Mouse (Mus musculus): ENCODE data around the gene Piwil4. TPM values are rescaled to one million over a fixed set of nuclear protein-coding genes. Genes with fewer than 3 reads are reported as not detected.
"Not testable (repeated sequence)": the region's sequence is repeated elsewhere in the genome, so short reads cannot be mapped to it uniquely, and the experiment has no call there.

Gene Piwil4
- polyA plus RNA-seq, 1 experiment from 2014 or later, result 0.09 TPM

DNA sequence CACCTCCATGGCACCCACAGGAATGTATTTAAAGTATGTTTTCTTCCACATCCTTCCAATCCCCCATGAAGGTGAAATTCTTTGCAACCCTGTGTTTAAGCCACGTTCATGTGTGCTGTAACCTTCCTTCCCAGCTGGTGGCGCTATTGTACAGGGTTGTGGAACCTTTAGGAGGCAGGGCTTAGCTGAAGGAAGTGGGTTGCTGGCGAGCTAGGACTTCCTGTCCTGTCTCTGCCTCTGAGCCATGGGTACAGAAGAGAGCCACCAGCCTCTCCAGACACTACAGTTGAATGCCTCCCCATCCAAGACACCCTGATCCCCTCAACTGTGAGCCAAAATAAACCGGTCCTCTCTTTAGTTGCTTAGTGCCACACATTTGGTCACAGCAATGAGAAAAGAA, 42.6 kb downstream of the Piwil4 start:
- no peaks in the 10 kb centered on the region for H3K9me3 ChIP-seq
- no peak overlapping the region for H3K4me3 ChIP-seq
- WGBS, result 67% methylated on average over 4 of the region's 4 CpGs
- no peak overlapping the region for H3K9ac ChIP-seq
- ATAC-seq (ENCODE audit: extremely low read depth, insufficient number of reproducible peaks, low FRiP score, low TSS enrichment), result no peak
- no peak overlapping the region for H3K27ac ChIP-seq (replicated peaks)
- H3K27me3 ChIP-seq (replicated peaks), result no peaks in the 10 kb centered on the region
- no peak overlapping the region for H3K4me2 ChIP-seq
- no peaks in the 10 kb centered on the region for H3K4me1 ChIP-seq
- H3K36me3 ChIP-seq, result no peaks in the 10 kb centered on the region

DNA sequence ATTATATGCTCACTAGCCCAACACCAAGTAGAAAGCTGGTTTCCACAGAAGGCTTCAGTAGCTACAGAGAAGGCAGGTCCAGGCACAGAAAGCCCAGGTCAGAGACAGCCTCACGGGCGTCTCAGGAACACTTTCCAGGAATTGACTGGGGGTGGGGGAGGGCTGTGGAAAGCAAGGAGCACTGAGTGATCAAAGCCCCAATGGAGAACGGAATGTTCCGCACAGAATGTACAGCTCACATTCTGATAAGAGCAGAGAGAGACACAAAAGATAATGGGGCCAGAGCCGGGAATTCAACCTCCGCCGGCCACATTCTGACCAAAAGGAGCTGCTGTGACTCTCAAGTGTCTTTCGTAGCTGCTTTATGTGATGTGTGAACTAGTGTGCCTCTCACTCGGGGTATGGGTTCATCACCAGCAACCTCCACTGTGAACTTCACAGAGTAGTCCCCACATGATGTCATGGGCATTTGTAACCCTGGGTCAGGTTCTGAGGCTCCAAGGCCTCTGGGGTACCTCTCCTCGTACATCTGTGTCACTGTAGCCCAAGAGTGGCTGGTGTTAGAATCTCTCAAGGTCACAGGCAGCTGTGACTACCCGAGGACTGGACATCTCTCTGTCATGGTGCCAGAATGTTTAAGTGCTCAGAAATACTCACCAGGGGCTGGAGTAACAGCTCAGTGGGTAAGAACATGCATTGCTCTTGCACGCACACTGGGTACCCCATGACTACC, 51.0 kb downstream of the Piwil4 start:
- H3K27ac ChIP-seq (replicated peaks), result peak overlapping the region; percentile 78
- no peak; the same call in 1 of the 2 replicates for ATAC-seq (ENCODE audit: extremely low read depth, insufficient number of reproducible peaks, low FRiP score, low TSS enrichment)
- no peaks in the 10 kb centered on the region for H3K9me3 ChIP-seq
- H3K36me3 ChIP-seq, result no peaks in the 10 kb centered on the region
- H3K4me1 ChIP-seq, result peaks cover 17% of the 10 kb centered on the region
- peak overlapping the region; percentile 45 for H3K4me2 ChIP-seq
- no peak overlapping the region for H3K4me3 ChIP-seq
- 13% methylated on average over 12 of the region's 12 CpGs for WGBS
- no peak overlapping the region for H3K9ac ChIP-seq
- no peaks in the 10 kb centered on the region for H3K27me3 ChIP-seq (replicated peaks)

DNA sequence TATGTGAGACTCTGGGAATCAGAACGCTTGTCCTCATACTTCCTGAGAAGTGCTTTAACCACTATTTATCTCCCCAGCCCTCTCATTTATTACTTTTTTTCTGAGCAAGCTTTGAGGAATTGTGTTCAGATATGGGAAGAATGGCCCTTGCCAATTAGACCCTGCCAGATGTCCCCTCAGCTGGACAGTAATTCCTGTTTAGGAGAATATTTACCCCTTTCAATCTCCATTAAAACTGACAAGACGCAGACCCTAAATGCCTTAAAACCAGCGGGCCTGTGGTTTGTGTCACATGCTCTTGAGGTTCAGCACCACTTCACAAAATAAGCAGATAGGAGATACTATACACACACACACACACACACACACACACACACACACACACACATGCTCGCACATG, 56.2 kb downstream of the Piwil4 start:
- Histone ChIP-seq H3K4me1 (peaks cover 29% of the 10 kb centered on the region), H3K27me3 (replicated peaks) (no peaks in the 10 kb centered on the region), H3K27ac (replicated peaks) (no peak overlapping the region), H3K36me3 (no peaks in the 10 kb centered on the region), H3K9me3 (no peaks in the 10 kb centered on the region), H3K9ac (no peak overlapping the region), H3K4me2 (no peak overlapping the region), H3K4me3 (no peak overlapping the region)
- WGBS, result 53% methylated on average over 4 of the region's 4 CpGs
- no peak for ATAC-seq (ENCODE audit: extremely low read depth, insufficient number of reproducible peaks, low FRiP score, low TSS enrichment)

DNA sequence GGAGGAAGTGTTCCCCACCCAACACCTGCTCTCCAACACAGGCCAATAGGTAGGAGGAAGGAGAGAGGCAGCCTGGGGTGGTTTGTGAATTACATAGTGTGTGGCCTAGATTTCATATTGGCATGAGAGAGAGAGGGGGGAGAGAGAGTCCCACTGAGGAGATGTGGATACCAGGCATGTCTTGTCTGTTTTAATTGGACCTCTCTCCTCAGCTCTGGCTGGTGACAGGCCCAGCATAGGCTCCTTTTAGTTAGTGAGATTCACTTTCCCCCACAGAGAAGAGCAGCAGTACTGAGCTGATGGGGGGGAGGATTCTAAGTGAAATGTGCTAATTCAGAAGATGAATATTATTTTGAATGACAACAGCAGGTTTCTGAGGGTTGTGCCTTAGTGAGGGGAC, 57.8 kb downstream of the Piwil4 start:
- H3K27ac ChIP-seq (replicated peaks), result no peak overlapping the region
- peaks cover 22% of the 10 kb centered on the region for H3K4me1 ChIP-seq
- H3K9ac ChIP-seq, result no peak overlapping the region
- H3K36me3 ChIP-seq, result no peaks in the 10 kb centered on the region
- H3K9me3 ChIP-seq, result peaks cover 4% of the 10 kb centered on the region; the same call in 1 of the 2 replicates
- ATAC-seq (ENCODE audit: extremely low read depth, insufficient number of reproducible peaks, low FRiP score, low TSS enrichment), result no peak
- H3K4me2 ChIP-seq, result no peak overlapping the region
- no peak overlapping the region for H3K4me3 ChIP-seq
- no peaks in the 10 kb centered on the region for H3K27me3 ChIP-seq (replicated peaks)

DNA sequence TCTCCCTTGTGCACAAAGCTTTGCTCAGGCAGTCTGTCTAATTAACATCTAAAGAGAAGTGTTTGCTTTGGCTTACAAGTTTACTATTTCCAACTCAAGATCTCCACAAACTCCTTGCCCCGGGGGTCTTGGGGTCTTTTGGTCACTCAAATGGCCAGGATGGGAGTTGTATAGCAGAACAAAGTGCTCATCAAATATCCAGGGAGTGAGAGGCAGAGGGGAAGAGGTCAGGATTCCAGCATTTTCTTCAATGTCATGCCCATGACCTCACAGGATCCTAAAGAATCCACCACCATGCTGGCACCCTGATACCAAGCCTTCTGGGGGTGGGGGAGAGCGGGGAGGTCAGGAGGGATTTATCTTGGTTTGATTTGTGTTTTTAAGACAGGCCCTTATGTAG, 59.9 kb downstream of the Piwil4 start:
- peaks cover 4% of the 10 kb centered on the region; the same call in 1 of the 2 replicates for H3K9me3 ChIP-seq
- ATAC-seq (ENCODE audit: extremely low read depth, insufficient number of reproducible peaks, low FRiP score, low TSS enrichment), result no peak
- H3K27me3 ChIP-seq (replicated peaks), result no peaks in the 10 kb centered on the region
- 57% methylated on average over 2 of the region's 2 CpGs for WGBS
- peaks cover 40% of the 10 kb centered on the region for H3K4me1 ChIP-seq
- H3K4me3 ChIP-seq, result no peak overlapping the region
- no peak overlapping the region for H3K27ac ChIP-seq (replicated peaks)
- H3K9ac ChIP-seq, result no peak overlapping the region
- no peak overlapping the region for H3K4me2 ChIP-seq
- H3K36me3 ChIP-seq, result no peaks in the 10 kb centered on the region

DNA sequence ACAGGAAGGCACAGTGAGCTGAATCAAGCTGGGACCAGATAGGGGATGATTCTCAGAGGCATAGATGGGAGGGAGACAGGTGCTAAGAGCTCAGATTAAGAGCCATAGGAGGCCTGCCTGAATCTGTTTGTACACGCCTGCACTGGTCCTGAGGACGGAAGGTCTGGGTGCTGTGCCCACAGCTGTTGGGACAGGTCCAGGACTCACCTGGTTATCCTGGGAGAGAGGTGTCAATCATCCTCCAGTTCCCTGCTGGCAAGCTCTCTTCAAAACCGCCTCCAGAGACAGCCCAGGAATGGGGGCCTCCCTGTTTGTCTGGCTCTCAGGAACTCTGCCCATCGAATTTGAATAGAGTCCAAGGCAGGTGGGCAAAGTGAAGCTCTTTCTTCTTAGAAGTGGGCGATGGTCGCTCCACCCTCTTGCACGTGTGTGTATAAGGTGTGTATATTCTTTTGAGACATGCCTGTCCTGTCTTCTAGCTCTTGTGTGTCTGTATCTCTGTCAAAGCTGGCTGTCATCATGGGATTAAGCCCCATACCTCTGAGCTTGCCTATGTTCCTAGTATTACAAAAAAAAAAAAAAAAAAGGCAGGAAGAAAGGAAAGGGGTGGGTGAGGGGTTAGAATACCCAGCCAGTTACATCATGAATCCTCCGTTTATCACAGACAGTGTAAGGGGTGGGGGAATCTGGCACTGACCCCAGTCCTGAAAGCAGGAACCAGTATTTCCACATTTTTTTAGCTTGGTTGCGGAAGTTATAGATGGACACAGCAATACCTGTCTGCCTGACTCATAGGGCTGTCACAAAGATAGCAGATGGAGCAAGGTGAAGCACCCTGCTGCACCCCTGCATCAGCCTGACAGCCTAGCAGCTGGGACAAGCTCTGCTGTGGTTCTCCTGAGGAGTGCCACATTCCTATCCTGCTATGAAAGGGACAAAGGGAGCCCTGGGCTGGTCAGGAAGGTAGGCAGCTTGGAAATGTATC, 64.5 kb downstream of the Piwil4 start:
- H3K4me2 ChIP-seq, result peak overlapping the region; percentile 45
- H3K36me3 ChIP-seq, result no peaks in the 10 kb centered on the region
- WGBS, result 31% methylated on average over 9 of the region's 9 CpGs
- H3K27me3 ChIP-seq (replicated peaks), result no peaks in the 10 kb centered on the region
- peaks cover 4% of the 10 kb centered on the region; the same call in 1 of the 2 replicates for H3K9me3 ChIP-seq
- ATAC-seq (ENCODE audit: extremely low read depth, insufficient number of reproducible peaks, low FRiP score, low TSS enrichment), result no peak
- H3K27ac ChIP-seq (replicated peaks), result peak overlapping the region; percentile 70
- H3K4me1 ChIP-seq, result peaks cover 31% of the 10 kb centered on the region
- no peak overlapping the region for H3K4me3 ChIP-seq
- peak overlapping the region; percentile 47; the same call in 1 of the 2 replicates for H3K9ac ChIP-seq

DNA sequence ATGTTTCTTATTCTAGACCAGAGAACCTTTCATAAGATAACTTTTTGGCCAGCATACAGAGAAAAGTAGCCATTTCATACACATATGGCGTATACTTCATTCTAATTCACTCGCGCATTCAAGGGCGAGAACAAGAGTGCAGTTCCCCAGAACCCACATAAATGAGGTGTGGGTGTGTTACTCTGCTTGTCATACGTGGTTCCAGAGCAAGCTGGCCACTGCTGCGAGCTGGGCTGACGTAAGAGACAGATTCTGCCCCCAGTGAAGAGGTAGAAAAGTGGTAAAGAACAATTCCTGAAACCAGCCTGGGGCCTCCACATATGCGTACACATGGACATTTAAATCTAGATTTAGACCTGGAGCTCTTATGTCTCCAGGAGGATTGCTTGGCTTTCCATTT, 66.0 kb downstream of the Piwil4 start:
- Histone ChIP-seq H3K4me1 (peaks cover 31% of the 10 kb centered on the region), H3K27ac (replicated peaks) (no peak overlapping the region), H3K27me3 (replicated peaks) (no peaks in the 10 kb centered on the region), H3K4me3 (no peak overlapping the region), H3K9ac (no peak overlapping the region), H3K9me3 (peaks cover 4% of the 10 kb centered on the region; the same call in 1 of the 2 replicates), H3K4me2 (no peak overlapping the region), H3K36me3 (no peaks in the 10 kb centered on the region)
- no peak for ATAC-seq (ENCODE audit: extremely low read depth, insufficient number of reproducible peaks, low FRiP score, low TSS enrichment)
- WGBS, result 89% methylated on average over 8 of the region's 8 CpGs

DNA sequence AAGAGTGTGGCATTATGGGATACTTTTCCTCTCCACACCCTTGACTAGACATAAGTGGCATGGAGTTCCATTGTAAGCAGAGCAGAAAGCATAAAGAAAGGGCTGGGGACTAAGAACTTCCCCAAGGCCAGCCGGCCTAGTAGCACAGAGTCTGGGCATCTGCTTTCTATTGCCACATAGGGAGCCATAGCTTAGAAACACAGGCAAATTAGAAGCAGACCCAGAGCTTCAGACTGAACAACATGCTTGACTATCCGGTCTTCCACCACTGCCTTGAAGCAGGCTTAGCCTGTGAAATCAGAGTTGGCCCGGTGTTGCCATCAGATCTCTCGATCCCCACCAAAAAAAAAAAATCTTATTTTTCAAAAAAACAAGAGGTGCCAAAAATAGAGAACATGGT, 67.4 kb downstream of the Piwil4 start:
- H3K9me3 ChIP-seq, result no peaks in the 10 kb centered on the region
- H3K36me3 ChIP-seq, result no peaks in the 10 kb centered on the region
- H3K4me1 ChIP-seq, result peaks cover 31% of the 10 kb centered on the region
- H3K4me2 ChIP-seq, result no peak overlapping the region
- no peak overlapping the region for H3K9ac ChIP-seq
- no peak for ATAC-seq (ENCODE audit: extremely low read depth, insufficient number of reproducible peaks, low FRiP score, low TSS enrichment)
- H3K4me3 ChIP-seq, result no peak overlapping the region
- 87% methylated on average over 4 of the region's 4 CpGs for WGBS
- H3K27me3 ChIP-seq (replicated peaks), result no peaks in the 10 kb centered on the region
- no peak overlapping the region for H3K27ac ChIP-seq (replicated peaks)

DNA sequence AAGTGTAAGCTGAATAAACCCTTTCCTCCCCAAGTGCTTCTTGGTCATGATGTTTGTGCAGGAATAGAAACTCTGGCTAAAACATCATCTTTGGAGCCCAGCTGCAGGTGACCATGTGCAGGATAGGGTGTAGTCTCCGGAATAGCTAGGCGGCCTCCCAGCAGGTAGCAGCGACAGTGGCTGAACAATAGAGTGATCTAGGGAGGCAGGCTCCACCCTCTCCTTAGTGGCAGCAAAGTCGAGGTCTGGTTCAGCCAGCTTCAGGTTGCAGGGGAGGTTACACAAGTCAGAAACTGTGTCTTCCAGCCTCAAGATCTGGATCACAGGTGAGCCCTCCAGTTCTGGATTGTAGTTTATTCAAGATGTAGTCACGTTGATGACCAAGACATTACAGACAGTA, 68.6 kb downstream of the Piwil4 start:
- not testable (repeated sequence) for H3K9ac ChIP-seq; H3K9me3 ChIP-seq; H3K36me3 ChIP-seq; H3K4me2 ChIP-seq; H3K27ac ChIP-seq (replicated peaks); ATAC-seq (ENCODE audit: extremely low read depth, insufficient number of reproducible peaks, low FRiP score, low TSS enrichment); H3K27me3 ChIP-seq (replicated peaks); H3K4me3 ChIP-seq
- 54% methylated on average over 5 of the region's 5 CpGs for WGBS
- H3K4me1 ChIP-seq, result peaks cover 24% of the 10 kb centered on the region

DNA sequence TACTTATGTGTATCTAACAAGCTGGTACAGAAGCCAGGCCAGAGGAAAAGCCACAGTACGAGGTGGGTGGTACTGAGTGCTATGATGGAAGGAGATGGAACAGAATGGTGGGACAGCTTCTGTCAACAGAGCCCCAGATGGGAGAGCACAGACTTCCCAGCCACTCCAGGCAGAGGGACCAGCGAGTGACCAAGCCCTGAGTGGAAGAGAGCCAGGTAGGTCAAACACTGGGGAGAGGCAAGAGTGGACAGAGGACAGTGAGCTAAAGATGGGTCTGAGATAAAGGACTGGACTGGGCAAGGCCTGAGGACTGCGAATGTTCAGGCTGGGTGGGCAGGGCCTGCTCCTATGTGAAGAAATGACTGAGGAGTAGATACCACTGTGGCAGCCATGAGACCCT, 72.2 kb downstream of the Piwil4 start:
- WGBS, result 74% methylated on average over 3 of the region's 3 CpGs
- ATAC-seq (ENCODE audit: extremely low read depth, insufficient number of reproducible peaks, low FRiP score, low TSS enrichment), result no peak

DNA sequence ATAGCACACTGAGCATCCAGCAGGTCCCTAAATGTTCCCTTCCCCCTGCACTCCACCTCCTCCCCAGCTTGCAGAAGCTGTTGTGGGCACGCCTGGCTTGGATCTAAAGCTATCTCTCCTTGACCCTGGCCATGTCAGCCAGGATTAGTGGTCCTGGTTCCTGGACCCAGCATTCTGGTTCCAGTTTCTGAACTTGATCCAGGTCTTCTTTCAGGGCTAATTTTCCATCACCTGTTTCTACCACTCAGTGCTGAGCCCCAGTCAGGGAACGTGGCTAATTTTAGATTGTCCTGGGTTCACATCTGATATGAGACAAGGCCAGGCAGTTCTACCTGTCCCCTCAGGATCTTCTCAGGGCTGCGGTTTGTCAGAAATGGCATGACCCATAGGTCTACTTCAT, 74.5 kb downstream of the Piwil4 start:
- no peak overlapping the region for H3K9ac ChIP-seq
- no peak overlapping the region for H3K4me2 ChIP-seq
- no peaks in the 10 kb centered on the region for H3K9me3 ChIP-seq
- 54% methylated on average over 3 of the region's 3 CpGs for WGBS
- H3K27ac ChIP-seq (replicated peaks), result no peak overlapping the region
- no peaks in the 10 kb centered on the region for H3K27me3 ChIP-seq (replicated peaks)
- H3K4me3 ChIP-seq, result no peak overlapping the region
- H3K4me1 ChIP-seq, result peaks cover 21% of the 10 kb centered on the region
- ATAC-seq (ENCODE audit: extremely low read depth, insufficient number of reproducible peaks, low FRiP score, low TSS enrichment), result no peak
- no peaks in the 10 kb centered on the region for H3K36me3 ChIP-seq

More for the DNA sequence above, 72.2 kb downstream of the Piwil4 start:
- no peak overlapping the region for H3K9ac ChIP-seq
- H3K36me3 ChIP-seq, result no peaks in the 10 kb centered on the region
- no peak overlapping the region for H3K4me2 ChIP-seq
- no peaks in the 10 kb centered on the region for H3K27me3 ChIP-seq (replicated peaks)
- H3K4me1 ChIP-seq, result peaks cover 6% of the 10 kb centered on the region; the same call in 1 of the 2 replicates
- H3K9me3 ChIP-seq, result no peaks in the 10 kb centered on the region
- no peak overlapping the region for H3K4me3 ChIP-seq
- H3K27ac ChIP-seq (replicated peaks), result no peak overlapping the region
